Mouse (Mus musculus) forelimb bud, embryonic 11.5 days (tissue): ENCODE data around the gene Inpp4b.
A peak's percentile ranks its signal among the peaks of the same experiment; 100 is the strongest.
"Not testable (repeated sequence)": the region's sequence is repeated elsewhere in the genome, so short reads cannot be mapped to it uniquely, and the experiment has no call there.

ENCODE experiments used
- DNase-seq: peaks from one replicate; pipeline ENCODE4 v3.0.0-alpha.2; 2012; ENCODE audit warnings: low read depth, low spot score

Gene Inpp4b

DNA sequence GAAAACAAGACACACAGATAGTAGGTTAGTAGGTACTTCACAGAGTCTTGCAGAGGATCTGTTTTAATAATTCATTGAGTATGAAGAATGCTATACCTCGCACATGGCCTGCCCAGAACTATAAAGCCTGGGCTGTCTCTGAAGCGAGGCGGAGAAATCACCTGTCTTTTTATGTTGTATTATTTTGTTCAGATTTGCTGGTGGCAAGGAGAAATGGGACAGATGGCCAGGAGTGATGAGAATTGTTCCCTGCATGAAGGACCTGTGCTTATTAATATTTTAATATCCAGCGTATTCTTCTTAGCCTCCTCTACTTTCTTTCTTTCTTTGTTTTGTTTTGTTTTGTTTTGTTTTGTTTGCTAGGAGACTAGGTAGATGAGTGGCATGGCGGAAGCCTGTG lies 604.5 kb downstream of the Inpp4b start:
- DNase-seq: no peak

DNA sequence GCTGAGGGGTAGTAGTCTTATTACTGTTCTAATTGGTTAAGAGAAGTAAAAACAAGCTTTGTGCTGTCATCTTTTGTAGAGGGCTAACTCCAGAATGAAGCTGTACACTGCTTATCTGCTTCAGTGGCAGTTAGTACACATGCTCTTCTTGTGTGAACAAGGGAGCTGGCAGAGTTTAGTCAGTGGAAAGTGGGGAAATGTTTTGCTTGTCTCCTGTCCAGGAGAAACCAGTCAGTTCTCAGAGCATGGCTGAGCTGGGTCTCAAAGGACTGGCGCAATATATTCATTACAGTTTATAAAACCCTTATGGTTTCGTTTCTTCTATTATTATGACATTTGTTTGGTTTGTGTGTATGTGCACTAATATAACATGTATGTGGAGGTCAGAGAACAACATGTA lies 610.7 kb downstream of the Inpp4b start:
- DNase-seq: no peak

DNA sequence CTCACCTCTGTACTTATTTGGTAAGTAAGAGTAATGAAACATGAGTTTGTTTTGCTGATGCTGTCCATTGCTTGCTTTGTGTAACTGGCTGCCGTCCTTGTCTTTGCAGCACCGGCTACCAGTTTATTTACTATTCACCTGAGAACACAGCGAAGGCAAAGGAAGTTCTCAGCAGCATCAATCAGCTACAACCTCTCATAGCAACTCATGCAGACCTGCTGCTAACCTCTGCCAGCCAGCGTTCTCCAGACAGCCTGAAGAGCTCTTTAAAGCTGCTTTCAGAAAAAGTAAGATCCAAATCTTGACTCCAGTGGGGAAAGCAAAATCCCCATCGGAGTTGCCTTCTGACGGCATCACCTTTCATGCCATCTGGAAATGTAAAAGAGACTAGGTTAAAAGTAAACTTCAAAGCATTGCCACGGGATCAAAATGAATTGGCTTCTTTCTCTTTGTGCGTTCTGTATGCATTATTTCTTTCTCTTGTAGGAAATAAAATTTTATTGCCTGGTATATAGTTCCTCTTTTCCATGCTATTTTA lies 642.8 kb downstream of the Inpp4b start:
- DNase-seq: peak; percentile 65

DNA sequence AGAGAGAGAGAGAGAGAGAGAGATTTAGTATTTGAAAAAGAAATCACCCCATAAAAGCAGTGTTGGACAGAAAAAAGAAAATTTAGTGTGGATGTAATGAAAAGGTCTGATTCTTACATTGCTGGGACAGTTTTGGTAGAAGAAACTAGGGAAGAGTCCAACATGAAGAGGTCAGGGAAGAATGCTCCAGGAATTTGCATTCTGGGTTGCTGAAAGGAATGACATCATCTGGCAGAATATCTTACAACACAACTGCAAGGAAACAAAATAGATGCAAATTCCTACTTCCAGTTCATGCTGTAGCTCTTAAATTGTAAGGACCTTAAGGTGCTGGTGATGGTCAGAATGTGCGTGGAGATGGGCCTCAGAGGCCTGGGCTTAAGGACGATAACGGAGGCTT lies 650.6 kb downstream of the Inpp4b start:
- DNase-seq: no peak

DNA sequence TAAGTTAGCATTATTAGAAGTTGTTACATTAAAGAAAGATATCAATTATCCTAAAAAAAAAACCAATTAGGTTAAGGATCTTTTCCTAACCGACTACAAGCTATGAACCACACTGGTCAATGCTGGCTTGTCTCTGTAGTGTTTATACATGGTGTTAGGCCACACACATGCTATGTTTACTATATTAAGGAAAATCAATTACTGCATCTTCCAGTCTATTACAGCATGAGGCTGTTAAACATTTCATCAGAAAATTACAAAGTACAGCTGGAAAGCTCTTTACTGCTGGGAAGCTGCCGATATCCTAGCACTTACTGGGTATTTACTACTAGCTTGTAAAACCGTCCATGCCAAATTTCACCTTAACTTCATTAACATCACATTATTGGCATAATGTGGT lies 653.9 kb downstream of the Inpp4b start:
- no peak for DNase-seq

DNA sequence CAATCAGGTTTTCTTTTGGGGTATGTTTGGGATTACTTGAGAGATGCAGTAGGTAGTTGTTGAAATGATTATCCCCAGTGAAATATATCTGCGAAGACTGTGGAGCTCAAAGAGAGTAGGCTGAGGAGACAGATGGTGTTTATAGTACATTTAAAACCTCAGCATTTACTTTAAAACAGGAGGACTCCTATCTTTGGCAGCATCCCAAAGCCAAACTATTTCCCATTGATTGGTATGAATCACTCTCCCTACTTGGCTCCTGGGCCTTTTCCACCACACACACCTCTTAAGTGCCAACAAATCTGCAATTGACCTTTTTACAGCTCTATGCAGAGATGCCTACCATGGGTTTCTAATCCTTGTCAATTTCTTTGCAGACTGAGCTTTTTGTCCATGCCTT lies 654.5 kb downstream of the Inpp4b start:
- DNase-seq: no peak

DNA sequence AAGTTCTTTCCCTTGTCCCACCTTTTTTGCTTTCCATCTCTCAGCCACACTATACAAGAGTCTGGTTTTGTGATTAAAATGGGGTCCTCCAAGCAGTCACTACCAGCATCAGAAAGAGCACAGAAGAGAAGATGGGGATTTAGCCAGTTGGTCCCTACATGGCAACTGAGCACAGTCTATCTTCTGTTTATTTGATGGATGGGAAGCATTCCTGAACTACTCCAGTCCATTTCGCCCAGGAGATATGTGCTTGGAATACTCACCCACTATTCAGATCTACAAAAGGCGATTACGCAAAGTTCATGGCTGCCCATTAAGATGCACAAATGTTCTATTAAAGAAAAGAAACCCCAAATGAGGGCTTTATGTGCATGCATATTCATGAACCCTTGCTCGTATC lies 661.8 kb downstream of the Inpp4b start:
- DNase-seq: no peak

DNA sequence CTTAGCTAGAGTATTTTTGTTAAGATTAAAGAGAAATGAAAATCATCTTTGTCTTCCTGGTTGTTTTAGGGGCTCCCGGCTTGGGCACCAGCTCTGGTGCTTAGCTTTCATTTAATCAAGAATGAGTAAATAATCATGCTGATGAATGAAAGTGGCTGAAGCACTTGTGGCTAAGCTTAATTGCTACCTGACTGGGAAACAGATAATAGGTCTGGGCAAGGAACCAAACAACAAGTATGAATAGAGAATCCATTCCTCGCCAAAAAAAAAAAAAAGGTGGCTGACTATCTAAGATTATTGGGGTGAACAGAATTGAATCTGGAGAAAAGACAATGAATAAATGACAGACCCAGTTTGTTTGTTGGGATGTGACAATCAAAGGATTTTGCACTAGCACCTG lies 663.1 kb downstream of the Inpp4b start:
- no peak for DNase-seq

DNA sequence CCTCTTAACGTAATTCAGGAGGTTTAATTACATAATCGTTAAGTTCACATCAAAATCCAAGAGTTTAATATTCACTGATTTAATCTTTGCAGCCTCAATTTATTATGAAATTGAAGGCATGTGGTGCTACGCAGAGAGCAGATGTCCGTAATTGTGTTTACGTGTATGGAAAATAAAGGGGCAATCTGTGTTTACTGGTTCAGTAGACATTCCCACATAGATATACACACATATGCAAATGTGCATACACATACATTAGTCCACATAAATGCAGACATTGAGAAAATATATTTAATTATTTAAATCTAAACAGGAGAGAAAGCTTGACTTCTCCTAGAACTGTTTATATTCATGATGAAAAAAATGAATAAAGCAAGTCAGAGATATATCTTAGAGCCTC lies 675.4 kb downstream of the Inpp4b start:
- no peak for DNase-seq

DNA sequence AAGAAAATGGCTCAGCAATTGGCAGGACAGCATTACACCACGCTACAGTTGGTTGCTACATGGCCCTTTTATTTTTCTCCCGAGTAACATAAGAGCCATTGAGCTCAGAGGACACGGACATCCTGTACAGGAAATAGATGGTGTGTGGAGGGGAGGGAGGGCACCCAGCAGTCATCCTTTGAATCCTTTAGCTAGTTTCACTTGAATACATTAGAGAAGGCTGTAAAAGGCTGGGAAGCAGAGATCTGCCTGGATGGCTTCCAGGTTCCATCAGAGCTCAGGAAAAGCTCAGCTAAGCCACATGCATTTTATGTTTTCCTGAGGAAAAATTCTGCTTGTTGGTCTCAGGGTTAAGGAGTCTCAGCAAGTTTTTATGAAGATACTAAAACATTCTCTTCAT lies 685.0 kb downstream of the Inpp4b start:
- no peak for DNase-seq

DNA sequence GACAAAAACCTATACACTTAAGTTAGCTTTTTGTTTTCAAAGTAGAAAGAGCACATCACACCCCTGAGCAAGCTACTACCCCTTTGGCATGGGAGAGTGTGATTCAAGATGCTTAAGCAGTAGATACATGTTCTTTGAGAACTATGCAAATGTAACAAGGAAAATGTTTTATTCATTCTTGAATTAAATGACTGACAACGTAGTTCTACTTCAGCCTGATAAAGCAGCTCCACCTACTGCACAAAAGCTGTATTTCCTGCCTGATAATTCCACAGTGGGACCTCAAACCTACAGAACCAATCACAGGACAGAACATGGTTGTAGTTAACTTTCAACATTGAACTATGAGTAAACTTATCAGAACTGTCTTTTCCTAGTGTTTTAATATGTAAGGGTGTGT lies 686.5 kb downstream of the Inpp4b start:
- no peak for DNase-seq

DNA sequence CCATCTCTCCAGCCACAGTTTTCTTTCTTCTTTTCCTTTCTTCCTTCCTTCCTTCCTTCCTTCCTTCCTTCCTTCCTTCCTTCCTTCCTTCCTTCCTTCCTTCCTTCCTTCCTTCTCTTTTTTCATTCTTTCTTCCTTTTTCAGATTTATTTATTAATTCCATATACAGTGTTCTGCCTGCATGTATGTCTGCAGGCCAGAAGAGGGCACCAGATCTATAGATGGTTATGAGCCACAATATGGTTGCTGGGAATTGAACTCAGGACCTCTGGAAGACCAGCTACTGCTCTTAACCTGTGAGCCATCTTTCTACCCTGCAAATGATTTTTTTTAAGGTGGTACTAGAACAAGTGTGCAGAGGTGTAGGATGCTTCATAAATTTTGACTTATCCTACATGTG lies 689.7 kb downstream of the Inpp4b start:
- not testable (repeated sequence) for DNase-seq

DNA sequence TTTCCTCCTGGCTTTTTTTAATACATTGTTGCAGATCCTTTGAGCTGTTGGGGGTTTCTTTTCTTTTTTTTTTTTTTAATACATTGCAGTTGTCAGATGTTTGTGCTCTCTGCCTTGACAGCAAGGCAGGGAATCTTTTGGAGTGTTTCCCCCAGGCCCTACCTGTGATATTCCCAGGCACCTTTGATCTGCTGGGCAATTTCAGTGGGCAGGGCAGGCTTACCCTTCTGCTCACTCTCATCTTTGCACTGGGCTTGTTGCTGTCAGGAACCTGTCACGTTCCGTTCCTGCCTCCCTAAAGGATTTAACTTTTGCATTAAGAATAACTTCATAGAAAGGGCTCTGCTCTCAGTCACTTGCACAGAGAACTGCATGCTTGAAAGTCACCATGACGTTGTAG lies 711.7 kb downstream of the Inpp4b start:
- DNase-seq: no peak

DNA sequence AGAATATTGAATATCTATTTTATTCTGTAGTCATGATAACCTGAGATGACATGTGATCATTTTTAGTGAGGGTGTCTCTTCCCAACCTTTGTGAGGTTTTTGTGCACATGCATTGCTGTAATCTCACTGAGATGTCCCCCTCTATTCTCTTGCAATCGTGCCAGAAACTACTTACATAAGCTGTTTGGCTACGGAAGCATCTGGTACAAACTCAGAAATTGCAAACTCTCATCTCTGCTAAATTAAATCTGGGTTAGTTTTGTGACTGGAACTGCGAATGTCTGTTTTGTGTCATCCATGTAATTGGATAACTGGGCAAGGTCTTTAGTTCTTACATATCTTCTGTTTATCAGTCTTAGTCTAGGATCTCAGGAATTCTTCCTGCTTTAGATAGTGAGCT lies 725.3 kb downstream of the Inpp4b start:
- no peak for DNase-seq

DNA sequence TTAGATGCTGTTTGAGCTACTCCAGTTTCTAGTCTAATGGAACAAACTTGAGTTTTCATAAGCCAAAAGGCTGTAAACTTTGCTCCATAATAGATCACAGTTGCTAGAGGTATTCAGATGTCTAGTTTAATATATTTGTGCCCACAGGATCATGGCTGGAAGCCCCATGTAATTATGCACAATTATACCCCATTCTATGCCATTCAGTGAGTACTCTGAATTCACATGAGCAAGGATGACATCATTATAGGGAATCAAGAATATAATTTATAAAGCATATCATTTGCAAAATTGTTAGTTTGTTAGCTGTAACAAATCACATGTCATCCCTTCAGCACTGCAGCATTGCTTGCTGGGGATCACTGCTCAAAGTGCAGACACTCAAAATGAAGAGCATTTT lies 736.9 kb downstream of the Inpp4b start:
- no peak for DNase-seq

DNA sequence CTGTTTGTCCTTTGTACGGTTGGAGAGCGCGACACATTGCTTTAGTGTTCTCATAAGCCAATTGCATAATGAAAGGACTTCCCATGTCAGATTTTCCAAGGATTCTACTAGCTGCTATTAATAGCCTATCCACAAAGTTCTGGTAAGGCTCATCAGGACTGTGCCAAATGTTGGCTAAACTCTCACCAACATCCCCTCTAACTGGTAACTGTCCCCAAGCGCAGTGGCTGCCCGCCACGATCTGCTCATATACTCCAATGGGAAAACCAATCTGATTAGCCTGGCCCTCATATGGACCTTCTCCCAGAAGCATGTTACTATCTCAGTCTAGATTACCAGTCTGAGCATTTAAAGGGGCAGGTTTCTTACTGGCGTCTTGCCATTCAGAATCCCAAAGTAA lies 744.3 kb downstream of the Inpp4b start:
- DNase-seq: not testable (repeated sequence)

DNA sequence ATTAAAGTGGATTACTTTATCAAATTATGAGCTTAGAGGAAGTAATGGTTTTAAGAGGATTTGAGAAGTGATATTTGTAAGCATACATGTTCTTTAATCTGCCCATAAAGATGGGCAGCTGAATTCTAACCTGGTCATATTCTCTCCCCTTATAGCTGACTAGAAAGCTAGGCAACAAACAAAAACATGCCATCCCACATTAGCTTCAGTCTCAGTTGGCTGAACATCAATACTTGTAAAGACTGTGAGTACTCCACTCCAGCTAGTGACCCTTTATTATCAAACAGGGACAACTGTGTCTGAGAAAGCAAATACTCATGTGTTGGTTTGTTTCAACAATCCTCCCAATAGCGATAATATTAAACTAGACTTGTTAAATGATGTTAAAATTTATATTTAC lies 748.5 kb downstream of the Inpp4b start:
- no peak for DNase-seq

DNA sequence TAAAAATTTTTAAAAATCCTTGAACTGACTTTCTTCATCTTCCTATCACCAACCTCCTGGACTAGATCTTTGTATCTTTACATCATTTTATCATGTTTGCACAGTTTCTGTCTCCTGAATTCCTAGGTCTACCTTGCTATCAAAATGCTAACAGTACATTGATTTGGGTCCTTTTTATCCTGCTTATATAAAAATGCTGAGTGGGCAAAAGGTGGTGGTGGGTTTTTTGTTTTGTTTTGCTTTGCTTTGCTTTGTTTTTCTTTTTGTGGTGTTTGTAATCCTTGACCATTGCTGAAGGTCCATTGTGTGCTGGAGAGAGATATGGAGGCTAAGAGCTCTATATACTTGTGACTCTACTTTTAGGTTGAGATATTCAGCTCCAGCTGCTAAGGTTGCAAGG lies 750.9 kb downstream of the Inpp4b start:
- DNase-seq: no peak

DNA sequence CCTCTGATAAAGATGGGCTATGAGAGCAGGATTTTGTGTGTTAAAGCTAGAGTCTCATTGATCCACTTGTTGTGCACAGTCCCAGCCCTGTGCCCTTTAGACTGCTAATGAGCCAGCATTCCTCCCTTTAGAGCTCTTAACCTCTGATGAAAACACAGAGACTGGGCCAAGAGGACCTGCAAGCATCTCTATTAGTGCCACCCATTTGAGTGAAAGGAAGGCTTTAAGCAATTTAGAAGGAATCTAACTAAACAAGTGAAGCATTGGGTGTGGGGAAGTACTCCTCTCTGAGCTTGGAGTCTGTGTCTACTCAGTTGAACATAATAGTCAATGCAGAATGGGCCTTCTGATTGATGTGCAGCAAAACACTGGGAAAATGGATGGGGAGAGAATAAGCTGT lies 762.2 kb downstream of the Inpp4b start:
- no peak for DNase-seq

DNA sequence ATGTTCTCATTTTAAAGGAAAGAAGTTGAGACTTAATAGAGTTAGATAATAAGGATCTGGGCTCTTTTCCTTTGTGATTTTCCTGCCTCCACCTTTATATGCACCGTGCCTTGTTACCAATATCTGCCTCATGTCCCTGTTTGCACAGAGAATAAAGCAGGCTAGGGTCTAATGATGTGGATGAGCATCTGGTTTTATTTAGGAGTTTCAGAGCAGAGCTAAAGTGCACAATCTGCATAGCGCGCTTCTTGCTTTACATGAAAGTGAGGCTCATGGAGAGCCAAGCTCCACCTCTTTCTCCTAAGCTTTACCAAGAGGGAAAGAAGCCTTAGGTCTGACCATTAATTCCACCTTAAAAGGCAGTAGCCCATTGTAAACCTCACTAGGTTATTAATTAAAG lies 763.8 kb downstream of the Inpp4b start:
- DNase-seq: peak; percentile 52

DNA sequence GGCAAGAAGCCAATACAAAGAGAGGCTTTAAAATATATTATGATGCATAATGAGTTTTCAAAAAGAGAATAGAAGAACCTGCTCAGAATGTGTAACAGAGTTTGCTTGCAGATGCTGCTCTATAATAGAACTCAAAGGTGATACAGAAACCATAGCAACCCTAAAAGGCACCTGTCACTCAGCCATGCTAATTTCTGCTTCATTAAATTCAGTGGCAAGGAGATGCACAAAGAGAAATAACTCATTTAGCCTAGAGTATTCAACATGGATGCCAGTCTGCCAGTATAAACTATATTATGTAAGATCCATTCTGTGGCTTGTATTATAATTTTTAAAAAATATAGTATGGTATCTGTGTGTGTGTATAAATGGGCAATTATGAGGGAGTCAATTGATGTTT lies 807.9 kb downstream of the Inpp4b start:
- no peak for DNase-seq

DNA sequence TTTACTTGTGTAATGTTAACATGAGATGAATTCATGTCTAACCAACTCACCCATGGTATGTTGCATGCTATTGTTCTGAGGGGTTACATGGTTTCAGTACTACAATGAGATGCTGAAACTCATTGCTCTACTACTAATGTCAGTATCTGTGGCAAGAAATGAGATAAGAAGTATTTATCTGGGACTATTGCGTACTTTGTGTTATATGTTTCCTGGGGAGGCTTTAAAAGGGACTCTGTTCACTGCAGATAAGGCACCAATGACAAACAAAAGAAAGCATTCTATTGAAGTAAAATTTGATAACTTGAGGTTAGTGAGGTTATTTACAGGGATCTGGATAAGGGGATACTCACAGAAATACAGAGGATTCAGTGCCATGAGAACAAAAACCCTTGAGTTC lies 815.6 kb downstream of the Inpp4b start:
- no peak for DNase-seq
